Mouse (Mus musculus) ES-CJ7 (cell line): ENCODE measurements around the gene Ippk.

Source experiments
- DNase-seq: peaks from one replicate; pipeline ENCODE4 v3.0.0; 2011; ENCODE audit warnings: low read depth, low spot score

The Ippk gene

GRCm38 (mm10) chr13:49420754-49421605 is at the start of gene Ippk:
TSS of gene Ippk (plus strand) at chr13:49421249.
- DNase-seq: peak; percentile 97

- DNase-seq: peak; percentile 14
These were observed 49.6 kb upstream of the Ippk start for GRCm38 (mm10) chr13:49371428-49371899.

- no peak for DNase-seq
These were observed 48.5 kb upstream of the Ippk start for GRCm38 (mm10) chr13:49372370-49373060.

- DNase-seq: no peak
These were observed 46.7 kb upstream of the Ippk start for GRCm38 (mm10) chr13:49374304-49374703.

- DNase-seq: no peak
These were observed 46.3 kb upstream of the Ippk start for GRCm38 (mm10) chr13:49374730-49375129.

- DNase-seq: no peak
These were observed 43.4 kb upstream of the Ippk start for GRCm38 (mm10) chr13:49377608-49378007.

- no peak for DNase-seq
These were observed 41.7 kb upstream of the Ippk start for GRCm38 (mm10) chr13:49379301-49379700.

GRCm38 (mm10) chr13:49381230-49381629 is 39.8 kb upstream of the Ippk start:
- DNase-seq: peak; percentile 76

GRCm38 (mm10) chr13:49382997-49383396 is 38.1 kb upstream of the Ippk start:
- no peak for DNase-seq

- DNase-seq: no peak
These were observed 36.1 kb upstream of the Ippk start for GRCm38 (mm10) chr13:49384751-49385463.

GRCm38 (mm10) chr13:49391374-49391773 is 29.7 kb upstream of the Ippk start:
- peak; percentile 66 for DNase-seq

- DNase-seq: no peak
These were observed 27.5 kb upstream of the Ippk start for GRCm38 (mm10) chr13:49393579-49393978.

GRCm38 (mm10) chr13:49394886-49395447 is 26.1 kb upstream of the Ippk start:
- DNase-seq: no peak

GRCm38 (mm10) chr13:49396798-49397197 is 24.3 kb upstream of the Ippk start:
- DNase-seq: no peak

GRCm38 (mm10) chr13:49398191-49398590 is 22.9 kb upstream of the Ippk start:
- DNase-seq: no peak

GRCm38 (mm10) chr13:49400139-49400538 is 20.9 kb upstream of the Ippk start:
- peak; percentile 38 for DNase-seq

- no peak for DNase-seq
These were observed 18.4 kb upstream of the Ippk start for GRCm38 (mm10) chr13:49402628-49403027.

- DNase-seq: no peak
These were observed 13.3 kb upstream of the Ippk start for GRCm38 (mm10) chr13:49407795-49408194.

- DNase-seq: no peak
These were observed 513 bp downstream of the Ippk start for GRCm38 (mm10) chr13:49421606-49421917.

- DNase-seq: no peak
These were observed 910 bp downstream of the Ippk start for GRCm38 (mm10) chr13:49421959-49422358.

GRCm38 (mm10) chr13:49426736-49427135 is 5.7 kb downstream of the Ippk start:
- peak; percentile 15 for DNase-seq
